Mouse (Mus musculus): ENCODE results near the gene Vmn1r8. TPM values are rescaled to one million over a fixed set of nuclear protein-coding genes. Genes with fewer than 3 reads are reported as not detected.

Gene Vmn1r8
- not detected in 2 replicates for polyA plus RNA-seq (2012; rRNA removed; ENCODE audit: low replicate concordance)

DNA sequence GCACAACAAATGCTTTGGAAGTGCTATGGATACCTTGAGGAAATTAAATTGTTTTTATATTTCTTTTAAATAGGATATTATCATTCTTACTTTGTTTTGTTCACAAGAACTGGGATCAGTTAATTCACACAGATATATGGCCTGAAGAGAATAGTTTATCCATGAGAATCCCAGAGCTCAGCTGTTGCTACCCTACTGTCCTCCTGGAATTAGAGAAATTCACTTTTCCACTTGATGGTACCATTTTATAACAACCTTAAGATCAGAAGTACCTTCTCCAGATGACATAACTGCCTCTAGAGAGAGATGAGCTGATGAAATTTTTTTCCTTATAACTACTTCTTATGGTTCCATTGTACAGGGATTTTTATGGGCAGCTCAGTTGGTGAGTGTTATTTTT, at the start of gene Vmn1r8:
Vmn1r8 (plus strand) TSS at position 301 of the 400 bp plus-strand sequence.

DNA sequence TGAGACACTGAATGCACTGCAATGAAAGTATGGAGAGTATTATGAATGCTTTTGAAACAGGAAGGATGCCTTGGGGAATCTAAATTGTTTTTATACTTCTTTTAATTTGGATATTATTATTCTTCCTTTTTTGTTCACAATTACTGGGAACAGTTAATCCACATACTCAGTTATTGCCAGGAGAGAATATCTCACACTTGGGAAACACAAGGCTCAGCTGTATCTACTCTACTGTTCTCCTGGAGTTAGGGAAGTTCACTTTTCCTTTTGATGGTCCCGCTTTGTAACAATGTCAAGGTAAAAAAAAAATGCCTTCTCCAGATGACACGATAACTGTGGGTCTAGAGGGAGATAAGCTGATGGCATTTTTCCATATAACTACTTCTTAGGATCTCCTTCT, 35.1 kb upstream of the Vmn1r8 start, which contains the start of gene Vmn1r6:
Vmn1r6 (plus strand) TSS at position 301 of the 400 bp plus-strand sequence.

DNA sequence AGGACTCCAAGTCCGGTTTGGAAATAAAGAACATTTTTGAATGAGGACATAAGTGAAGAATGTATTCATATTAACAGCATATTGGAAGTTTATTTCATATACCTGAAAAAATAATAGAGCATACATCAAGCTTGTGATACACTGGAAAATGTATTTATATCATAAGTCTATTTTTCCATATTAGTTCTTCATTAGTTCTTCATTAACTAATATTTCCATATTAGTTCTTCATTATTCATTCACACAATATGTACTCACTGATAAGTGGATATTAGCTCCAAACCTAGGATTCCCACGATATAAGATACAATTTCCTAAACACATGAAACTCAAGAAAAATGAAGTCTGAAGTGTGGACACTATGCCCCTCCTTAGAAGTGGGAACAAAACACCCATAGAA, 6.9 kb upstream of the Vmn1r8 start, which contains the start of gene Vmn1r7:
Vmn1r7 (minus strand) TSS at position 101 of the 400 bp plus-strand sequence.

DNA sequence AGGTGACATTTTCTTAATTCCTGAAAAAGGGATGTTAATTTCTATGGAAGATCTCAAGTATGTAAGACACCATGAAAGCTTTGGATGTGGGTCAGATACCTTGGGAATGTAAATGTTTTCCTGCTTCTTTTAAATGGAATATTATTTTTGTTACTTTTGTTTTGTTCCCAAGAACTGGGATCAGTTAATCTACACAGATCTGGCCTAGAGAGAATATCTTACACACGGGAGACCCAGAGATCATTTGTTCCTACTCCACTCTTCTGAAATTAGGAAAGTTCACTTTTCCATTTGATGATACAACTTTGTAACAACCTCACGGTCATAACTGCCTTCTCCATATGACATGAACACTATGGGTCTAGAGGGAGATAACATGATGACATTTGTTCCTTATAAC, 34.4 kb downstream of the Vmn1r8 start, which contains the start of gene Vmn1r9:
Vmn1r9 (plus strand) TSS at position 301 of the 400 bp plus-strand sequence.

Other genes with a start within 250 kb of the Vmn1r8 start
- gene Kbtbd2, start 234.5 kb upstream of the Vmn1r8 start, polyA plus RNA-seq (2012; rRNA removed; ENCODE audit: low replicate concordance), result 1.7 TPM in 2 replicates
- gene Fkbp9, start 200.2 kb upstream of the Vmn1r8 start, polyA plus RNA-seq (2012; rRNA removed; ENCODE audit: low replicate concordance), result 9.3 and 9.4 TPM in 2 replicates
- gene Nt5c3, start 108.4 kb upstream of the Vmn1r8 start, polyA plus RNA-seq (2012; rRNA removed; ENCODE audit: low replicate concordance), result 1.0 and 5.4 TPM in 2 replicates
- gene Vmn1r4, start 108.3 kb upstream of the Vmn1r8 start, polyA plus RNA-seq (2012; rRNA removed; ENCODE audit: low replicate concordance), result not detected in 2 replicates
- gene Vmn1r5, start 62.0 kb upstream of the Vmn1r8 start, polyA plus RNA-seq (2012; rRNA removed; ENCODE audit: low replicate concordance), result not detected in 2 replicates
- not detected in 2 replicates for gene Vmn1r6, start 35.0 kb upstream of the Vmn1r8 start, polyA plus RNA-seq (2012; rRNA removed; ENCODE audit: low replicate concordance)
- not detected in 2 replicates for gene Vmn1r7, start 7.0 kb upstream of the Vmn1r8 start, polyA plus RNA-seq (2012; rRNA removed; ENCODE audit: low replicate concordance)
- gene Vmn1r9, start 34.5 kb downstream of the Vmn1r8 start, polyA plus RNA-seq (2012; rRNA removed; ENCODE audit: low replicate concordance), result not detected in 2 replicates
- gene Vmn1r10, start 77.2 kb downstream of the Vmn1r8 start, polyA plus RNA-seq (2012; rRNA removed; ENCODE audit: low replicate concordance), result not detected in 2 replicates
- not detected in 2 replicates for gene Vmn1r11, start 101.2 kb downstream of the Vmn1r8 start, polyA plus RNA-seq (2012; rRNA removed; ENCODE audit: low replicate concordance)
- gene Vmn1r12, start 124.6 kb downstream of the Vmn1r8 start, polyA plus RNA-seq (2012; rRNA removed; ENCODE audit: low replicate concordance), result not detected in 2 replicates
- gene Vmn1r13, start 171.0 kb downstream of the Vmn1r8 start, polyA plus RNA-seq (2012; rRNA removed; ENCODE audit: low replicate concordance), result not detected in 2 replicates
- gene Vmn1r14, start 199.4 kb downstream of the Vmn1r8 start, polyA plus RNA-seq (2012; rRNA removed; ENCODE audit: low replicate concordance), result not detected in 2 replicates
- not detected in 2 replicates for gene Vmn1r15, start 225.7 kb downstream of the Vmn1r8 start, polyA plus RNA-seq (2012; rRNA removed; ENCODE audit: low replicate concordance)